25 mouse cellular contexts compared by ENCODE assay signal in genomic region chr11:119021180-119021579, GRCm38 (mm10). TPM values are rescaled to one million over a fixed set of nuclear protein-coding genes. Genes with fewer than 3 reads are reported as not detected.
"Had no signal": no experiment of that assay in that cellular context is flagged by ENCODE, and none has a peak within 500 bp of the region (broad histone marks: within the 10 kb centered on the region; RNA-seq: fewer than 3 reads in every experiment).

No protein-coding gene starts in this region.

- H3K9ac ChIP-seq: kidney, embryonic 15.5 days; limb, embryonic 12.5 days; liver, embryonic 14.5 days; midbrain, embryonic 13.5 days; neural tube, embryonic 15.5 days; stomach, embryonic 15.5 days had no signal

- H3K9me3 ChIP-seq: kidney, embryonic 15.5 days; limb, embryonic 12.5 days; midbrain, embryonic 13.5 days; neural tube, embryonic 15.5 days; stomach, embryonic 15.5 days had no signal

- DNase-seq: kidney, adult 18-20 months; kidney, postnatal 25 days; layer of hippocampus, adult 9-11 months; layer of hippocampus, postnatal 36 days; liver; lung, adult 18-20 months; right cerebral cortex, adult 18-20 months; right cerebral cortex, postnatal 4 days; spleen, adult 18-20 months; thymus, adult 2 months; thymus, postnatal 25 days had no signal

- H3K4me2 ChIP-seq: neural tube, embryonic 15.5 days had no signal

- H3K27ac ChIP-seq: kidney, embryonic 15.5 days; liver, embryonic 14.5 days; midbrain, embryonic 13.5 days; neural tube, embryonic 15.5 days; stomach, embryonic 15.5 days had no signal

- ATAC-seq: midbrain, embryonic 13.5 days had no signal

- H3K4me3 ChIP-seq: neural tube, embryonic 15.5 days; stomach, embryonic 15.5 days had no signal

- H3K36me3 ChIP-seq: neural tube, embryonic 15.5 days; stomach, embryonic 15.5 days had no signal

- H3K27me3 ChIP-seq: stomach, embryonic 15.5 days had no signal

RNA-seq across cellular contexts. Expression of gene Enpp7, which starts 33.2 kb away (rescaled TPM):
- total RNA-seq: layer of hippocampus, adult 18-20 months; layer of hippocampus, postnatal 36 days; left cerebral cortex, adult 8-10 months; left cerebral cortex, postnatal 36 days; megakaryocyte-erythroid progenitor cell, adult 5-6 weeks; midbrain, postnatal 0 days had no signal
- polyA plus RNA-seq: kidney, embryonic 15.5 days; limb, embryonic 12.5 days; liver, embryonic 14.5 days; lung, embryonic 16.5 days; midbrain, embryonic 13.5 days; midbrain, postnatal 0 days; neural tube, embryonic 11.5 days; neural tube, embryonic 15.5 days; stomach, embryonic 15.5 days; testis, adult 2 months had no signal
